Mouse (Mus musculus) left cerebral cortex, adult 11 months (tissue): ENCODE data around the gene Iqcn.

Source experiments
- DNase-seq: peaks from one replicate; pipeline ENCODE4 v3.0.0; 2022; ENCODE audit warnings: low spot score

The Iqcn gene

DNA sequence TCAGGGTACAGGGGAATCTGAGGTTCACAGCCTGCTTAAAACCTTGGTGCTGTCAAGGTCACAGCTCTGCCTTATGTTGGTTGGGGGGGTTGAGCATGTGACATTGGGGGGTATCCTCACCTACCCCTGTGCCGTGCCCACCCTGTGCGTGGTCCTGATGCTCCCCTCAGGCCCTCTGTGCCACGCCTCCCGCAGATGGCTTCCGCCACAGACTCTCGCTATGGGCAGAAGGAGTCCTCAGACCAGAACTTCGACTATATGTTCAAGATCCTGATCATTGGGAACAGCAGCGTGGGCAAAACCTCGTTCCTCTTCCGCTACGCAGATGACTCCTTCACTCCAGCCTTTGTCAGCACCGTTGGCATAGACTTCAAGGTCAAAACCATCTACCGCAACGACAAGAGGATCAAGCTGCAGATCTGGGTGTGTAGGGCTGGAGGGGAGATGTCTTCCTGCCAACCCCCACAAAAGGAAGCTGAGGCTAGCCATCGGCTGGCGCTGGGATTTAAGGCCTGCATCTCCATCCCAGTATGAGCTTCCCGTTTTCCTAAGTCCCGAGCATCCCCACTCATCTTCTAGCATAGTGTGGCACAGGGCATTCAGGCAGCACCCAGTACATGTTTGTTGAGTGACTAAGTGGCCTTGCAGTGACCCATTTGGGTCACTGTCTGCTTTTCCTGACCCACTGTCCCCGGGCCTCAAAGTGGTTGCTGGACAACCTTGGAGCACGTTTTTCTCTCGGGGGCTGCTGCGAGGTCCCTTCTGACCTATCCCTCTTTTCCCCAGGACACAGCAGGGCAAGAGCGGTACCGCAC lies 52.6 kb downstream of the Iqcn start:
- no peak for DNase-seq

DNA sequence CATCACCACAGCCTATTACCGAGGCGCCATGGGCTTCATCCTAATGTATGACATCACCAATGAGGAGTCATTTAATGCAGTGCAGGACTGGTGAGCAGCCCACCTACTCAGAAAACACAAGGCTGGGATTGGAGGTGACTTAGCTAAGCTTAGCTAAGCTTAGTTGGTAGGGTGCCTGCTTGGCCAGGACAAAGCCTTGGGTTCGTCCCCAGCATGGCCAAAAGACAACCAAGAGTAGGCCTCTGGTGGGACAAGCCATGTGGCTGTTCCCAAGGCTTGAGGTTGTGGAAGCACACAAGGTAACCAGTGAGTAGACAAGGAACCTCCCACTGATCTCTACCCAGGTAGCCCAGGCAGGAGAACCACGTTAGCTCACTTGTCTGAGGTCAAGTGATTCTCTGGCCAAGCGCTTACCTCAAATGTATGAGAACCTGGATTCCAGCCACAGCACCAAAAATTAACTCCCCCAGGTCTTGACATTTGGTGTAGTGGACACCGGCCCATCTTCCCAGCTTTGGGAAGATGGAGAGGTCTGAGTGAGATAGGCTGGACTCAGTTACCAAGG lies 53.3 kb downstream of the Iqcn start:
- DNase-seq: no peak

DNA sequence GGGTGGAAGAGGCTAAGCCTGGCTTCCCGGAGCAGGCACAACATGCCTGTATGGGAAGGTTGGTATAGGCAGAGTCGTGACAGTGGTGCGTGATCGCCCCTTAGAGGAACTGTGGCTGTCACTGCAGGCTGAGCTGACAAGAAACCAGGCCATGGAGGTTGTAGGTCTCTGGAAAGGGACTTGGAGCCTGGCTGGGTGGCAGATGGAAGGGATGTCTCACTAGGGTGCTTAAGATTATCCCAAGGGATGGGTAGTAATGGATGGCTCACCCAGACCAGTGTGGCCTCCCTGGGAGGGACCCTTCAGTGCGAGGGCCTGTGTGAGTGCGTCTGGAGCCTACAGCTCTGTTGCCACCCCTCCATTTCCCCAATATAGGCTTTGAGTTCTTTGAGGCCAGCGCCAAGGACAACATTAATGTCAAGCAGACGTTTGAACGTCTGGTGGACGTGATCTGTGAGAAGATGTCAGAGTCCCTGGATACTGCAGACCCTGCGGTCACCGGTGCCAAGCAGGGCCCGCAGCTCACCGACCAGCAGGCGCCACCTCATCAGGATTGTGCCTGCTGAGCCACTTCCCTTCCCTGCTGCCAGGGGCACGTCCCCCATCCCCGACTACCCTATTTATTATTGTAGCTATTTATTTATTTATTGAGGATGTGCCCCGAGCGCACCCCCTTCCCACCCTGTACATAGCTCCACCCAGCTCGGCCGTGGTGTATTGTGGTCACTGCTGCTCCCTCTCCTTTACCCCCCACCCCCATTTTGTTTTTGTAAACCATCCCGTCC lies 54.5 kb downstream of the Iqcn start:
- no peak for DNase-seq

DNA sequence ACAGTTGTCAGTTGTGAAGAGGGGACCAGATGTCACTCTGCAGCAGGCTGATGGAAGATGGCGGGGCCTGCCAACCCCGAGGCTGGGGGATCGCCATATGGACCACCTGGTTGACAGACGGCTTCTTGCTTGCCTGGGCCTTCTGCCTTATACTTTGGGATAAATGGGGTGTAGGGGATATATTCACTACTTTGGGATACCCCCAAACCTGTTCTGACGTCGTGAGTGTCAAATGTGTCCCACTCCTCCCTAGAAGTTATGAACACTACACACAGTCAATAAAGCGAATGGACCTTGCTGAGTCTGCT lies 55.0 kb downstream of the Iqcn start:
- no peak for DNase-seq

DNA sequence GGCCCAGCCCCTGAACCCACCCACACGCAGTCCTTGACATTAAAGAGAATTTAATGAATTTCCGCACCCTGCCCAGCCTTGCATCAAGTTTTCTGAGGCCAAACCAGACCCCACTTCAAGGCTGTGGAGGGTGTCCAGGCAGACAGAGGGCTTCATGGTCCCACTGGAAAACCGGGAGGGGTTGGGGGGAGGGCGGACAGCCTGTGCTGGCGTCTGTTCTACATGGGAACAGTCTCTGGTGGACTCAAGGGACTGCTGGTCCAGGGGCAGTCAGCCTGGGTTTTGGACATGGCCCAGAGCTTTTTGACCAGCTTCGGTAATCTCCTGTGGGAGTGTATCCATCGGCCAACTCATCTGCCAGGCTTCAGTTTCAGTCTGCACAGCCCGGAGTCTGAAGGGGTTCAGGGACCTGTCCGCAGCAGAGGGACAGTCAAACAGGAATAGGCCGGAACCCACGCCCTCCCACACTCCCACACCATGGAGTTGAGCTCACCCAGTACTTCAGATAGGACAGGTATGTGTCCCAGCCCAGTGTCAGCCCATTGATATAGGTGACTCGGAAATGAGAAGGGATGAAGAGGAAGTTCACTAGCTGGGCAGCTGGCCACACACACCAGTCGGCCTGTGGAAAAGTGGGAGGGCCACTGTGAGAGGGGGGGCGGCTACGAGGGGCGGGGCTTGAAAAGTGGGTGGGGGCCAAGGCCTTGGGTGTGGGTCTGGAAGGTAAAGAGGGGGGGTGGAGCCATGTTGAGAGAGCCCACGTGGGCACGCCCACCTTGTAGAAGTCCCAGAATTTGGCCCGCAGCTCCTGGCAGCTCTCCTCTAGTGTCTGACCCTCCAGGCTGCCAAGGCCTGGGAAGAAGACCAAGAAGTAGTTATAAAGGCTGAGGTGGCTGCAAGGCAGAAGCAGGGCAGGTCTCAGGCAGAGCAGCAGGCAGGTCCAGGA lies 55.6 kb downstream of the Iqcn start:
- DNase-seq: no peak

DNA sequence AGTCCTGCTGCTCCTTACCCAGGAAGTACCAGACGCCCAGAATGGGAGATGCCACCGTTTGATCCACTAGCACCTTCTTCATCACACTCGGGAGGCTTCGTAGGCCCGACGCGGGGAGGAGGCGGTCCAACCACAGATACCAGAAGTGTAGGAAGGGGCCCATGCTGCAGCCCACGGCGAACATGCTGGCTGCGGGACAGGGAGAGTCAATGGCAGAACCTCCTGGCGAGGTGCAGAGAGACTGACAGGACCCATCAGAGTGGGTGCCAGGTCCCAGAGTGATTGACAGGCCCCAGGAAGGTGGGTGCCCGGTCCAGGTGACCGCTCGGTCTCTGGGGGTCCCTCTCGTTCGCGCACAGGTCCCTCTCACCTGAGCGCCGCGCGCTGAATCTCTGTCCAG lies 57.1 kb downstream of the Iqcn start:
- no peak for DNase-seq

DNA sequence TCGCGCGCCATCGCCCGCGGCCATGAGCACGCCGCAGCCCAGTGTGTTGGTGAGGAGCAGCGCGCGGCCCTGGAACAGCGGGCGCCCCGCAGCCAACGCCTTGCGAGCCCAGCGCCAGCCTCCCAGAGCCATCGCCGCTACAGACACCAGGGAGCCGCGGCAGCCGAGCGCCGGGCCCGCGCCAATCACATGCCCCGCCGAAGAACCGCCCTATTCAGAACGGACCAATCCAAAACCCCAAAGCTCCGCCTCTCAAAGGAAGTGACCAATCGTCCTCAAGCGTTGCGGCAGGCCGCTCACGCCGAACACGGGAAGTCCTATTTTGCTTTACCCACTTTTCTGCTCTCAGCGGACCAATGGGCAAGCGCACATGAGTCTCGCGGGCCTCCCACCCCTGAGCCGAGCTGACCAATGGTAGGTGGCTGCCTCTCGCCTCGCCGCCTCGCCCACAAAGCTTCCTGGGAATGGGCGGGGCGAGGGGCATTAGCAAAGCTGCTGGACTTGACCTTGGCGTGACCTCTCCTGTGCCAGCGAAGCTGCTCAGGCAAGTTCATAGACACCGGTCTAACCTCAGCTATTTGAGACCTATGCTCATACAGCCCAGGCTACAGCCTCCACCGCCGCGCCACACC lies 57.6 kb downstream of the Iqcn start, which contains the start of gene Mpv17l2:
TSS of gene Mpv17l2 (minus strand) at position 172 of the 632 bp plus-strand sequence.
- peak; percentile 94 for DNase-seq

DNA sequence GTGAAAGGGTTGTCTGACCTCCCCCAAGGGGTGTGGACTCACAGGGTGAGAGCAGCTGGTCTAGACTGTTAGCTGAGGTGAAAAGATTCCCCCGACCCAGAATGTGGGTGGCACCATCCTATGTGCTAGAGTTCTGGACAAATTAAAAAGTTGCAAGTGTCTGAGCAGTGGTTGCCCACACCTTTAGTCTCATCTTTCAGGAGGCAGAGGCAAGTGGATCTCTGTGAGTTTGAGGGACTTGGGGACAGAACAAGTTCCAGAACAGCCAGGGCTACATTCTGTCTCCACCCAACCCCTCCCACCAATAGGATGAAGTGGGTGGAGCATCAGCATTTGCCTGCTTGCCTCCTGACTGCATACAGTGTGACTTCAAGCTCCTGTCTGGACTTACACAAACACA lies 58.9 kb downstream of the Iqcn start:
- DNase-seq: no peak

DNA sequence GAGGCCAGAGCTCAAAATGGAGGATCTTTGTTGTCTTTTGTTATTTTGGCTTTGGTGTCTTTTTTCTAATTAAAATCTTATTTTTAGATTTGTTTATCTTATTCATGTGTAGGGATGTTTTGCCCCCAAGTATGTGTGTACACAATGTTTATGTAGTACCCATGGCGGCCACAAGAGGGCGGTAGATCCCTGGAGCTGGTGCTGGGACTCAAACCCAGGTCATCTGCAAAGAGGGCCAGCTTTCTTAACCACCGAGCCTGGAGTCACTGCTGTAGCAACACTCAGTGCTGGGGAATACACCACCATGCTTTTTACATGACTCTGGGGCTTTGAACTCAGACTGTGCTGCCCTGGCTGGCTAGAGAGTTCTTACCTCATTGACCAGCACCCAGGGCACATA lies 60.1 kb downstream of the Iqcn start:
- no peak for DNase-seq

DNA sequence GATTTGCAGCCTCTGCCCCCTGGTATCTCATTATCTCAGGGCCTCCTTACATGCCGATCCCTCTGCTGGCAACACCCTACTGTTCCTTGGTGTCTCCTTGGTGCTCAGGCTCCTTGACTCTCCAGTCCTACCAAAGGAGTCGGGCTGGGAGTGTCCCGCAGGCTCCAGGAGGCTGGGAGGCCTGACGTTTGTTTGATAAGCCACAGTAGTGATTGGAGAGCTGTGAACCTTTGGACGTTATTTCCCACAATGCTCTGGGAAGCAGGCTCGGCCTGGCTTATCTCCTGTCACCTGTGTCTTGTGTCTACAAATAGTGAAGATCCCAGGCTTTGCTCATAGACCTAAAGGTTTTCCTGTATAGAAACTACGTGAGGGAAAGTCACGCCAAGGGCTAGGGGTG lies 60.8 kb downstream of the Iqcn start:
- DNase-seq: no peak

DNA sequence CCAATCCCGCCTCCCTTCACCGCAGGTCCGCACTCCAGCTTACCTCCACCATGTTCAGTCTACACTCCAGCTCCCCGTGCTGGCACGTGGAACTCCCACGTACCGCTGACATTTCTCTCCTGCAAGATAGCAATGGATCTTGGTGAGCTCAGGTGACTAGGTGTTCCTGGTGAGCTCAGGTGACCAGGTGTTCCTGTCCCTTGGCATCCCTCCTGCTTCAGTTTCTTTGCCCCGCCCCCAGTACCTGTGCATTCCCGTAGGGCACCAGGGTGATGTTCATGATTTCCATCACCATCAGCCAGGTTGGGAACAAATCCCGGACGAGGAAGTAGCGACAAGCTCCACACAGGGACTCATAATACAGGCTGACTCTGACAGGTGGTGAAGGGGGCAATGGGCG lies 61.4 kb downstream of the Iqcn start:
- no peak for DNase-seq

DNA sequence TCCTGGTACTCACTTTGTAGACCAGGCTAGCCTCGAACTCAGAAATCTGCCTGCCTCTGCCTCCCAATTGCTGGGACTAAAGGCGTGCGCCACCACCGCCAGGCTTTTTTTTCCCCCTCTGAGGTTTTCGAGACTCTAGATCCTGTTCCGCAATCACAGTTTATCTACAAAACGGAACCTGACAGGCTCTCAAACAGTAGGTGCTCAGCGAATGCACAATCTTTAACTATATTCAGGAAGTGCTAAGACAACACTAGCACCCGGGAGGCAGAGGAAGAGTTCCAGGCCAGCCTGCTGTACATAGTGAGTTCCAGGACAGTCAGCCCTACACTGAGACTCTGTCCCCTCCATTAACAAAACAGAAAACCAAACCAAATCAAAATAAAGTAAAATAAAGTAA lies 62.1 kb downstream of the Iqcn start:
- DNase-seq: no peak

DNA sequence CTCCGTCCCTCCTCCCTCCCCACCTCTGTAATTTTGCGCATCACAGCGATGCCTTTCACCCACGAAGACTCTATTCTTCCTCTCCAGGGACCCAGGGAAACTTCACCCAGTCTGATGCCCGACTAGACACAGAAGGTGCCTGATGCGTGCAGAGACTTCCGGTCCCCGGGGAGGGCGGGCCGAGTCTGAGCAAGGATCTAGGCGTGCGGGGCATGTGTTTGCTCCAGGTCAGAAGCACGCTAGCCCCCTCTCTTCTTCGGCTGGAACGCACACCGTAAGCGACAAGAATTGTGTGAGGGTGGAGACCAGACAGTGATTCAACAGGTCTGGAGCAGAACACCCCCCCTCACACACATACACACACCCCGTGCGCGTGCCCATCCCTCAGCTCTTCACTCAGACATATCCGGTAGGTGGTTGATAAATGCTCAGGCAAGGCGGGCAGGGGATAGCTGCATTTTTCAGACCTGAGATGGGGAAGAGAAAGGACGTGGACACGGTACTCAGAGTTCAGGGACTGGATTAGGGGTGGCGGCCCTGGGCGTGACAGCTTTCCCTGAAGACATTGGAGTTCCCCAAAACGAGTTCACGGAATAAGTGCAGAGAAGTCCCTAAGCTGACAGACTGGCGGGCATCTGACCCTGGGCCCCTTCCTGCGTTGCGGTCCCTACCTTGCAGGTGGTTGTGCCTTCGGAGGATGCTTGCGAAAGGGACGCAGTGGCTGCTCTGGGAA lies 62.7 kb downstream of the Iqcn start:
- no peak for DNase-seq

DNA sequence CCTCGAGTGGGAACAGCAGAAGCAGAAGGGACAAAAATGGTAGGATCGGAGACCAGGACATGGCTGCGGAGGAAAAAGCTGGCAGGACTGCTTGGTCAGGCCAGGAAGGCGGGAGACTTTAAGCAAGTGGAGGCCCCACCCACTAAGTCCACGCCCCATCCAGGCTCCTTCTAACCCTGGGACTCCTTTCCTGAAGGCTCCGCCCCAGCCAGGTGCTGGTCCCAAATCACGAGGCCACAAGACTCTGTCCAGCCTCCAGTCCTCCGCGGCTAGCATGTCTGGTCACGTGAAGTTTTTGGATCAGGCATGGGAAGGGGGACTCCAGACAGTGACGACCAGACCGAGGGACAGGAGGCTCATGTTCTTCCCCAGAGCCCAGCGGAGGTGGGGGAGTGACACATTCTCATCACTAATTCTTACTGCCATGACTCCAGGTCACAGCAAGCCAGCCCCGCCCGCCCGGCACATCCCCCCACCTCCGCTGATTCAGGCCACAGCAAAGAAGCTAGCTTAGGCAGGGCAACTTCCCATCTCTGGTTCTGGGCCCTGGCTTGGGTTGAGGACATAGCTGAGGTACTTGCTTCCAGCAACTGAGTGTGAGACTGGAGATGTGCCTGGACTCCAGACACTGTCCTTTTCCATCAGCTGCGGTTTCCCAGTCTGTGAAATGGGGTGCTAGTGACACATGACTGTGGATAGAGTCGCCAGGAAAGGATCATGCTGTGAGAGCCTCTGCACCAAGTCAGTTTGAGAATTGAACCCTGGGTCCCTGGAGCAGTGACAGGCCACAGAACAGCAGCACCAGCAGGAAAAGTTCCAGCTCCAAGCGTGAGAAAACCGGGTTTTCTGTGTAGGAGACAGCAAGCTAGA lies 63.5 kb downstream of the Iqcn start:
- DNase-seq: no peak
